Mouse (Mus musculus) T-cell, adult 2 months (primary cell): ENCODE measurements around the gene Rdx.

Experiments used
- DNase-seq: peaks from one replicate; pipeline ENCODE4 v3.0.0; 2022; ENCODE audit warnings: low spot score

Gene Rdx

DNA sequence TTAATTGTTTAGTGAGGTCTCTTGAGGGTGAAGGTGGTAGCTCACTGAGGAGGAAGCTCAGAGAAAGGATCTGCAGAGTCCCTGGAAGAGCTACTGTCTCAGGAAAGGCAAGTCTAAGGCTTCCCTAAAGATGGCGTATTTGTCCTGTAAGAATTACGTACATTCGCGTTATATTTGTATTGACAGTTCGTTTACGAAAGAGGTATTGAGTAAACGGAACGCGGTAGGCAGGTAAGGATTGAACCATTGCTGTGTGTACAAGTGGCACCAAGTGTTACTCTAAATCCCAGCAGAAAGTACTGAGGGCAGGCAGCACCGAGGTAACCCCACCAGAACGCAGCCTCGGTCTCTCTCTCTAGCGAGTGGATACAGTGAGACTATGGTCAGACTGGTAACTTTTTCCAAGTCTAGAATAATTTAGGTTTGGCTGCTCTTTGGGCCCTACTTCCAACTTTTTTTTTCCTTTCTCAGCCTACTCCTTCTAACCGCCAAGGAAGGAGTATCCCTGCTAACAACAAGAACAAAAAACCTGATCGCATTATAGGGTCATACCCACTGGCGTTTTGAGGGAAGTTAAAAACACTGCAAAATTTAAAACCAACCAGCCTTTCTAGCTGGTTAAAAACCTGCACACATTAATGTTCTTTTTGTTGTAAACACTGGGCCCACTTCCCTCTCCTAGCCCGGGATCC lies at the start of gene Rdx:
Gene Rdx (plus strand): TSS at position 45 of the 692 bp plus-strand sequence.
- no peak for DNase-seq

DNA sequence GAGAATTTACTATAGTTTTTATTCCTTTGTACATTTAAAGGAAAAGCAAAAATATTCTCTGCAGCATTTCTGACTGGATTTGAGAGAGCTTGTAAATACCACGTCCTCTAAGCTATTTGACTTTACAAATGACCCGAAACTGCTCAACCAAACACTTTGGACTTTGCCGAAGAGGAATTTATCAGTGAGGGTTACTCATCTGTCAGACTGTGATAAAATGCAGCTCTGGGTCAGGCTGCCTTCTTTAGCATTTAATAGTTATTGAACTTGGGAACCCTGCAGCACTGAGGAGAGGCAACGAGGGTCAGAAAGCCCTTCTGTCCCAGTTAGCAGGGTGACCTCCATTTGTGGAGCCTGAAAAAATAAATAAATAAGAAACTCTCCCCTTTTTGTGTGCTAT lies 43.5 kb upstream of the Rdx start:
- no peak for DNase-seq

GRCm38 (mm10) chr9:52007341-52007740 lies 39.6 kb upstream of the Rdx start:
- no peak for DNase-seq

DNA sequence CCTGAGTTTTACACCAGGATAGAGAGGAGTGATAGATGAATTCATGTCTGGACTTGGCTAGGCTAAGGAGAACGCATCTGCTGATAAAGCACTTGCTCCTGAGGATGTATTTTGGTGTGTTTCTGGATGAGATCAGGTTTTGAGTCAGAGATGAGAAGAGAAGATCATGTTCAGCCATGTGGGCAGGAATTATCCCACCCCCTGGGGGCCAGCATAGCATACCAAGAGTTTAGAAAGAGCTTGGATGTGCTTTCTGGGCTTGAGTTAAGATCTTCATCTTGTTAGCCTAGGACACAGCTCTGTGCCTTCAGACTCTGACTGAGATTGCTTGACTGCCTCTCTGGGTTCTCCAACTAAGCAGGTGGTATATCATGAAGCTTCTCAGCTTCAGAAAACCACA lies 38.5 kb upstream of the Rdx start:
- DNase-seq, result no peak

DNA sequence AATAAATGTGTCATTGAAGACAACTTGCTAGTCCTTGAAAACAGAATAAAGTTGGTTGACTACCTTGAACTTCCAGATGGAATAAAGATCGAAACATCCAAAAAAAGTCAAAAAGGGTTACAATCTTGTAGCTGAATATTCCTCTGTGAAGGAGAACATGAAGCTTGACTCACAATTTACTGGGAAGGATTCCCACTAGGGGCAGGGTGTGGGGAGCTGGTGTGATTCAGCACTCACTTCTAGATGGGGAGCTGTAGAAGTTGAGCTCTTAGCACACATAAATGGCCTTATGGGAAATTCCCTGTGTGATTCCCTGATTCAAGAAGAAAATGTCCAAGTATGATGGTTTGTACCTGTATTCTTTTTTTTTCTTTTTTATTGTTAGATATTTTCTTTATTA lies 34.7 kb upstream of the Rdx start:
- DNase-seq, result no peak

DNA sequence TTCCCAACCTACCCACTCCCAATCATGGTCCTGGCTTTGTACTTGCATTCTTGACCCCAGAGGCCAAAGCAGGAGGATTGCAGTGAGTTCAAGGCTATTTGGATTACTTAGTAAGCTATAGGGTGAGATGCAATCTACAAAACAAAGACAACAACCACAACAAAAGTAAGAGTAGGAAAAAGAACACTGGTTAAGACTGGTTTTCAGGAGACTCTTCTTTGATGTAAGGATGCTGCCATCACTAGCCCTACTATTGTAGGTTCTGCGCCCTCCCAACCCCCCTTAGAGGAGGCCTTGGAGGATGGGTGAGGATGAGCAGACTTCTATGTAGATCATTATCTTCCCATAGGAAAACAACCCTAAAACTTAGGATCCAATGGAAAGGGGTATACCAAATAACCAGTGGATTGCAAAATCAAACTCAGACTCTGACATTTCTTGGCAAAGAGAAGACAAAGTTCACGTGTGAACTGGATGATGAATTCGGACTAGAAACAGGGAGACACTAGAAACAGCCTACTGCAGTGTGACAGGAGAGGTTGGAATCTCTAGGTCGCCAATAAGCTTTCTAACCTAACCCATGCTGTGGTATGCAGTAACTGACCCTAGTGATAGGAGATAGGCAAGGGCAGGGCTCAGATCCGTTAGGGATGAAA lies 34.1 kb upstream of the Rdx start:
- no peak for DNase-seq

- no peak for DNase-seq
Measured at GRCm38 (mm10) chr9:52013900-52014455, 33.0 kb upstream of the Rdx start.

DNA sequence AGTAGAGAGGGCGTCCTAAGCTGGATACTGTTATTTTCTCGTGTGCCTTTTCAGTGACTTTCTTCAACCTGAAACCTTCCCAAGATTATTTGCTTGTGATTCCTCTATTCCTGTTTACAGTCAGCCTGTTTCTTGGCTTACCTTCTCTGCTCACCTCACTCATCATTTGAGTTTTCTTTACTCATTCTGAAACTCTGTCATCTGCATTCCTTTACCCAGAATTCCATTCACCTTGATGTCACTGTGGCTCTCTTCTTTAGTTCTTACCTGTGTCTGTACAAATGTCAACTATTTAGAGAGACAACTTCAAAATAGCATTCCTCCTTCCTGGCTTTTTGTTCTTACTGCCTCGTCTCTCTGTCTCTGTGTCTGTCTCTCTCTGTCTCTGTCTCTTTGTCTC lies 29.9 kb upstream of the Rdx start:
- DNase-seq, result no peak

DNA sequence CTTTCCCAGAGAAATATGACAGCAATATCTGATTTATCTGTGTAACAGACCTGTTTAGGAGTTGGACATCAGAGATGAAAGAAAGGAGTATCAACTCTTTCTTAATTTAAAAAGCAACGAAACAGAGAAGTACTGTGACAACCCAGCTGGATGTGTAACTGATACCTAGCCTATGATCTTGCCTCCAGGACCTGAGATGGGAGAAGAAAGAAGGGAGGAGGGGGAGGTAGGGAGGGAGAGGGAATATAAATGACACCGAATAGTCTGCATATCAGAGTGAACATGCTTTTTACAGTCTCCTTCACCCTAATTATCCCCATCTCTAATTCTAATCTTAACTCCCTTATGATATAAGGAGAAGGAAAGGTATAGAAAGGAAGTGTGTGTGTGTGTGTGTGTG lies 29.1 kb upstream of the Rdx start:
- no peak for DNase-seq

DNA sequence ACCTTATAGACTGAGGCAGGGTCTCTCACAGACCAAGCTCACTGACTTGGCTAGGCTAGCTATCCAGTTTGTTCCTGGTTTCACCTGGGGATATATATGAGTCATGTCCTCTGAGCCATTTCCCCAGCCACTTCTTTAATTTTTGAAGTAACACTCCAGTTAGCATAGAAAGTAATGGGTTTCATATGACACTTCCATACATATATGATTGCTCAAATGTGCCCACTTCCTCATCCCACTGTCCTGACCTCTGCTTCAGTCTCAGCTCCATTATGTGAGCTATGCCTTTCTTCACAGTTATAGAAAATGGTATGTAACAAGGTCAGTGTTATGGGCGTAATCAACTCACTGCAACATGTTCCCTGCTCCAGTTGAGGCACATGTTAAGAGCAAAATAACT lies 28.5 kb upstream of the Rdx start:
- no peak for DNase-seq

GRCm38 (mm10) chr9:52027257-52028020 lies 19.5 kb upstream of the Rdx start:
- DNase-seq, result no peak

DNA sequence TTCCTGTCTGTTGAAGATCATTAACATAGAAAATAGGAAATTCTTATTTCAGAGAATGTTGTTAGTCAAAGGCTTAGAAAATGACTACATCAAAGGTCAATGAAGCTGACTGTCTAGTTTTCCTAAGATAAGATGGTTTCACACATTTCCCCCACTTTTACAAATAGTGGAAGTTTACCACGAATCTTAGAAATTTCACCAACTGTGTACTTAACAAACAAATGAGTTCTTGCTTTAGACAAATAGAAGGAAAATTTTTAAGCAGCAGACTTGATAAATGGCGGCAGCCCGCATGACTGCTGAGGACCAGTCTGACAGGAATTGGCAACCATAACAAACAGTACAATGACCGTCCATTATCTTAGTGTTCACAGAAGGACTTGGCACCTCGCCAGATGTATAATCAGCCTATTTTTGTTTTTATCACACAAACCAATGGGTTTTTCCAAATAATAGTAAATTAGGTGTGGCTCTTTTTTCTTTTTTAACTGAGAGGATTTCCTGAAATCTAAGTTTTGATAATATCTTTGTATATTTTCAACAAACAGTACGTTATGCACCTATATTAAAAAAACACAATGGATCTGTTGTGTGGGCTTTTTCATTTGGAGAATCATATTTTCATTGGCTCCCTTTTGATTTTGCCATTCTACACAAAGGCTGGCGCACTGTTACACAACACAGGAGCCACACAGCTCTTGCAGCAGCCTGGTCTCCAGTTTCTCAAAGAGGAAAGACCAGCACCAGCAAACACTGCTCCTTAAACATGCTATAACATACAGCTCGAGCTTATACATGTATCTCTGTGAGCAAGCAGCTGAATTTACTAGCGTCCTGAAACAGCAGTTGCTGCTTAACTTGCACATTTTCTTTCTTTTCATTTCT lies 18.2 kb upstream of the Rdx start:
- DNase-seq, result no peak

- DNase-seq, result no peak
Measured at GRCm38 (mm10) chr9:52031501-52031900, 15.5 kb upstream of the Rdx start.

DNA sequence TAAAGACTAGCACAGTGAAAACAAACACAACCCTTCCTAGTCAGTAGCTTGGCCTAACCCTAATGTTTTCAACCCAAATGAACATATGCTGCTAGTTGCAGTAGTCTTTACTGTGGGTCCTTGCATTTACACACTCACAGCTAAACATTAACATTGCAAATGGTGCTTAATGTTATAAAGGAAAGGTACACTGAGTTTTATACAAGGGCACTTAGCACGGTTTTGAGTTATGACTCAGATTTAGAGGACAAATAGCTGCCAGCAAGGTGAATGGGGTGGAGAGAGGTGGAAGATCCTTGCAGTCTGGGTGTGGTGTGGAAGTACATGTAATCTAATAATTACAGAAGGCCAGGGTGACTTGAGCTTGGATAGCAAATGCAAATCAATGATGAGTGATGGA lies 9.5 kb upstream of the Rdx start:
- DNase-seq, result no peak

DNA sequence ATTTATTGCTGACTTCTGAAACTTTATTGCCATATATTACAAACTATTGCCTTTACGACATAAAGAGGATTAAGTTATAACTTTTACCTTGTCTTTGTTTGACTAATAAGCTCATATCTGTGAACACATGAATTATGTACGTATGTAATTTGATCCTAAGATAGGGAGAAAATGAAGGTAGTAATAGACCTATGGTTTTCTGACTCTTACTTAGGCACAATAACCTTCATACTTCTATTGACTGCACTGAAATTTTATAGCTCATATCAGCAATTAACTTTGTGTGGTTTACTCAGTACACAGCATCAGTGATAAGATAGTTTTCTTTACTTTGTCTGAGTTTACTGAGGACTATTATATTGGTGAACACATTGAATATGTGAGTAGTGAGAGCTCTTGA lies 5.3 kb upstream of the Rdx start:
- no peak for DNase-seq

- no peak for DNase-seq
Measured at GRCm38 (mm10) chr9:52046686-52047085, 287 bp upstream of the Rdx start.

DNA sequence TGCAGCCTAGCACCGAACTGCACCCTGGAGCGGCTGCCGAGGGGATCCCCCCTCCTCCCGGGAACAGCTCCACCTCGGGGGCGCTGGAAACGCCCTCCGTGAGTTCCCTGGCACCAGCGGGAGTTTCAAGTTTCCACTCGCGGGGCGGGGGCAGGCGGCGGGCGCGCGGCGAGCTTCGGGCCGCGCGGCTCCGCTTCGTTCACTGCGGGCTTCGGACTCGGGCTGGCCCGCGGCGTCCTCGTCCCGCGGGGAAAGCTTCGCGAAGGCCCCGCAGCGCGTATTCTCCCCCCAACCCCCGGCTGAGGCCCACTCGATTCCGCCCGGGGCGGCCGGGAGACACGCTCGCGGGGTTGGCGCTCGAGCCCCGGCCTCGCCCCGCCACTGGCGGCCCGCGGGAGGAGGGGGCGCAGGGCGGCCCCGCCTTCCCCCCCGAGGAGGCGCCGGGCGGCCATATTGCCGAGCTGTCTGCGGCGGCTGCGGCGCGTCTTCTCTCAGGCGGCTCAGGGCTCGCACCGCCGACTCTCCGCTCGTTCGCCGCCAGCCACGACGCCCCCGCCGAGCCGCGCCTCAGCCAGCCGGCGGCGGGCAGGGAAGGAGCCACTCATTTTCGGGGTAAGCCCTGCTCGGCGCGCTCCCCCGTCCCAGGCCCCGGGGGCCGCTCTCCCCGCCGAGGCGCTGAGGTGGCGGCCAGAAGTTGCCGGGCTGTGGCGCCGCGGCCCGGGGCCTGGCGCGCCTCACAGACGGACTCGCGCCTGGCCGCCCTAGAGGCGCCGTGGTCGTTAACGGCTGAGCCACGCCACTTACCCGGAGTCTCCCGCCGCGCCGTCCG lies 1.1 kb downstream of the Rdx start:
- DNase-seq, result peak; percentile 82

GRCm38 (mm10) chr9:52048650-52049081 lies 1.7 kb downstream of the Rdx start:
- DNase-seq, result peak; percentile 46

- DNase-seq, result no peak
Measured at GRCm38 (mm10) chr9:52049605-52050004, 2.6 kb downstream of the Rdx start.

DNA sequence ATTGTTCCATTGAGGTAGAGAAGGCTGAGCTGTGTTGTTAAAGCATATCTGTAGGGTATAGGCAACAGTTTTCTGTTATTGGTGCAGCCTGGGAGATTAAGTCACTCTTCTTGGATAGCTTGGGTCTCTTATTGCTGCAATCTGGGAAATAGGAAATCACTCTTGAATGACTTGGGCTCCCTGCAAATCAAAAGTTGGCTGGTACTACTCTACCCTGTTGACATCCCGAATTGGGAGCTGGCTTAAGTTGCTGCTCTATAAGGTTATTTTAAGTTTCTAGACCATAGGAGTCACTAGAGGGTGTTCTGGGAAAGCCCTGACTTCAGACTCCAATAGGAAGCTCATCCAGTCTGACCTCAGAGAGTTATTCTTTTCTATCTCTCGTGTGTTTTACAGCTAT lies 3.4 kb downstream of the Rdx start:
- no peak for DNase-seq

GRCm38 (mm10) chr9:52052221-52052620 lies 5.2 kb downstream of the Rdx start:
- no peak for DNase-seq
